Mouse (Mus musculus) stomach, postnatal 0 days (tissue): ENCODE results near the gene Actr1a. TPM values are rescaled to one million over a fixed set of nuclear protein-coding genes. Genes with fewer than 3 reads are reported as not detected.
A peak's percentile ranks its signal among the peaks of the same experiment; 100 is the strongest.

ENCODE experiments used
- ATAC-seq: fragments of 200-750 bp; cut with Nextera tagmentation; 2 replicates; pipeline ENCODE4 v1.8.0; 2017; ENCODE audit not compliant: low FRiP score, low TSS enrichment
- DNase-seq: peaks from one replicate; pipeline ENCODE4 v3.0.0-alpha.2; 2016; ENCODE audit warnings: low spot score
- H3K27ac ChIP-seq: fragments of 300-500 bp; sonication (generic); replicated peaks from 2 replicates; pipeline ENCODE4 v1.5.1; 2014; ENCODE audit warnings: mild to moderate bottlenecking, control low read depth
- H3K27me3 ChIP-seq: fragments of 300-500 bp; sonication (generic); 2 replicates; pipeline ENCODE4 v1.6.1; 2014; ENCODE audit warnings: low read length; ENCODE audit not compliant: control insufficient read depth, insufficient read depth
- H3K36me3 ChIP-seq: fragments of 300-500 bp; sonication (generic); 2 replicates; pipeline ENCODE4 v1.6.1; 2014; ENCODE audit warnings: low read length, mixed read lengths; ENCODE audit not compliant: control insufficient read depth, insufficient read depth
- H3K4me1 ChIP-seq: fragments of 300-500 bp; sonication (generic); replicated peaks from 2 replicates; pipeline ENCODE4 v1.6.1; 2014; ENCODE audit warnings: antibody characterized with exemption; ENCODE audit not compliant: control insufficient read depth, insufficient read depth
- H3K4me2 ChIP-seq: fragments of 300-500 bp; sonication (generic); replicated peaks from 2 replicates; pipeline ENCODE4 v1.6.1; 2014; ENCODE audit warnings: low read depth, mild to moderate bottlenecking, control low read depth, moderate library complexity
- H3K4me3 ChIP-seq: fragments of 300-500 bp; sonication (generic); 2 replicates; pipeline ENCODE4 v1.5.1; 2014; ENCODE audit warnings: low read depth, low read length, control low read depth
- H3K9ac ChIP-seq: fragments of 300-500 bp; sonication (generic); 2 replicates; pipeline ENCODE4 v1.6.1; 2014; ENCODE audit warnings: mild to moderate bottlenecking, low read length, control low read depth, mixed read lengths
- H3K9me3 ChIP-seq: fragments of 300-500 bp; sonication (generic); 2 replicates; pipeline ENCODE4 v1.6.1; 2016; ENCODE audit warnings: low read length; ENCODE audit not compliant: control insufficient read depth
- CTCF ChIP-seq: IDR thresholded peaks from 2 replicates; pipeline ENCODE4 v1.5.1; 2016; ENCODE audit warnings: antibody characterized with exemption, low read depth, mild to moderate bottlenecking, moderate library complexity
- EP300 ChIP-seq: optimal IDR thresholded peaks from 2 replicates; pipeline ENCODE3; 2016; ENCODE audit warnings: antibody characterized with exemption
- WGBS: fragments of 180-500 bp; shearing (Covaris S2); extraction: QIAGEN DNeasy Blood & Tissue Kit; methylation state at CpG from one replicate; pipeline ENCODE4 v1.1.7; 2014; 5-methylcytosine and 5-hydroxymethylcytosine counted together
- polyA plus RNA-seq: library from polyadenylated mRNA; unstranded; fragments of >200 nt; fragmentation: Nextera tagmentation; extraction: Ambion mirVana; gene quantifications from 2 replicates; pipeline ENCODE4 v1.2.1, GENCODE M21; 2015

Gene Actr1a
- polyA plus RNA-seq, 1 experiment from 2014 or later: 90.1 TPM

DNA sequence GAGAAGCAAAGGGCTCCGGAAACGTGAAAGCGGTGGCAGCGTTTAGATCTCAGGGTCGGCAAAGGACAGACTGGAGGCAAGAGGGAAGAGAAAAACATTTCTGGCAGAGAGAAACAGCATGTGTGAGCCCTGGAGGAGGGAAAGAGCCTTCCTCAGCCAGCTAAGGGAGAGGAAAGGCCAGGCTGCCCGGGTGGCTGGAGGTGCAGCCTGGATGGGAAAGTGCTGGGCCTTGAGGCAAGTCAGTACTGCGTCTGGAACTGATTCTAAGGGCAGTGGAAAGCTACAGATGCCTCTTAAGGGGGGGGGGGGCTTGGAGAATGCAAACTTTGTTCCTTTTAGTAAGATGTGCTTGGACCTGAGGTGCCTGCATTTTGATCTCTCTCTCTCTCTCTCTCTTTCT lies 38.2 kb upstream of the Actr1a start:
- no peaks in the 10 kb centered on the region for H3K9me3 ChIP-seq
- no peak overlapping the region for H3K4me3 ChIP-seq
- ATAC-seq: no peak
- H3K27ac ChIP-seq: peak overlapping the region; percentile 70; the same call in 1 of the 2 replicates
- no peaks in the 10 kb centered on the region for H3K4me1 ChIP-seq
- 48% methylated on average over 7 of the region's 7 CpGs for WGBS
- H3K9ac ChIP-seq: no peak overlapping the region
- no peaks in the 10 kb centered on the region for H3K36me3 ChIP-seq
- TF ChIP-seq CTCF (no peak), EP300 (no peak)
- H3K27me3 ChIP-seq: no peaks in the 10 kb centered on the region
- no peak overlapping the region for H3K4me2 ChIP-seq
- no peak for DNase-seq

GRCm38 (mm10) chr19:46429250-46429649 lies 33.7 kb upstream of the Actr1a start:
- TF ChIP-seq CTCF: no peak
- TF ChIP-seq EP300: no peak
- Histone ChIP-seq H3K4me2 (no peak overlapping the region), H3K9me3 (no peaks in the 10 kb centered on the region), H3K9ac (no peak overlapping the region), H3K4me1 (no peaks in the 10 kb centered on the region), H3K27ac (no peak overlapping the region), H3K27me3 (no peaks in the 10 kb centered on the region), H3K36me3 (no peaks in the 10 kb centered on the region), H3K4me3 (no peak overlapping the region)
- ATAC-seq (no peak), DNase-seq (no peak)

GRCm38 (mm10) chr19:46426488-46426887 lies 30.9 kb upstream of the Actr1a start:
- TF ChIP-seq EP300: no peak
- TF ChIP-seq CTCF: no peak
- ATAC-seq: no peak

DNA sequence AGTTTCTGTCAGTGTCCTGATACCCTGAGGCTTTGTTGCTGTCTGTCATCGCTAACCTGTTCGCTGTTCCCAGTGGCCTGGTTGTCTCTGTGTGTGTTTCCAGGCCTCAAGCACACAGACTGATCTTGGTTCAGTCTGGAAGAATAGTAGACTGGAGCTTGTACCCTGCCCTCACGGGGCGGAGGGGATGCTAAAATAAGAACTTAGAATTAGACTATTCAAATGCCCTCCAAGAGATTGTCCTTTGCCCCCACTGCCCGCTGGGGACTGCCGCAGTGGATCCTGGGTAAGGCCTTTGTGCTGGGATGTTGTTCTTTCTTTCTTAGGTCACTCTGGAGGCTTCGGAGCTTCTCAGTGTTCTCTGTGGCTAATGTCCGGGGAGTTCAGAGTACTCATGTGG lies 29.7 kb upstream of the Actr1a start:
- ATAC-seq (no peak), DNase-seq (no peak)
- Histone ChIP-seq H3K9ac (no peak overlapping the region), H3K9me3 (no peaks in the 10 kb centered on the region), H3K4me1 (0 out of 2 replicates have a peak, but pooled peaks cover 2% of the 10 kb centered on the region), H3K4me3 (no peak overlapping the region), H3K4me2 (no peak overlapping the region), H3K36me3 (no peaks in the 10 kb centered on the region), H3K27ac (no peak overlapping the region), H3K27me3 (no peaks in the 10 kb centered on the region)
- TF ChIP-seq EP300: no peak
- no peak for TF ChIP-seq CTCF
- WGBS: 91% methylated on average over 8 of the region's 8 CpGs

More at GRCm38 (mm10) chr19:46426488-46426887, 30.9 kb upstream of the Actr1a start:
- Histone ChIP-seq H3K4me3 (no peak overlapping the region), H3K9ac (no peak overlapping the region), H3K4me2 (no peak overlapping the region), H3K27ac (no peak overlapping the region), H3K9me3 (no peaks in the 10 kb centered on the region), H3K27me3 (no peaks in the 10 kb centered on the region), H3K36me3 (no peaks in the 10 kb centered on the region), H3K4me1 (0 out of 2 replicates have a peak, but pooled peaks cover 2% of the 10 kb centered on the region)
- 72% methylated on average over 12 of the region's 12 CpGs for WGBS
- DNase-seq: no peak

DNA sequence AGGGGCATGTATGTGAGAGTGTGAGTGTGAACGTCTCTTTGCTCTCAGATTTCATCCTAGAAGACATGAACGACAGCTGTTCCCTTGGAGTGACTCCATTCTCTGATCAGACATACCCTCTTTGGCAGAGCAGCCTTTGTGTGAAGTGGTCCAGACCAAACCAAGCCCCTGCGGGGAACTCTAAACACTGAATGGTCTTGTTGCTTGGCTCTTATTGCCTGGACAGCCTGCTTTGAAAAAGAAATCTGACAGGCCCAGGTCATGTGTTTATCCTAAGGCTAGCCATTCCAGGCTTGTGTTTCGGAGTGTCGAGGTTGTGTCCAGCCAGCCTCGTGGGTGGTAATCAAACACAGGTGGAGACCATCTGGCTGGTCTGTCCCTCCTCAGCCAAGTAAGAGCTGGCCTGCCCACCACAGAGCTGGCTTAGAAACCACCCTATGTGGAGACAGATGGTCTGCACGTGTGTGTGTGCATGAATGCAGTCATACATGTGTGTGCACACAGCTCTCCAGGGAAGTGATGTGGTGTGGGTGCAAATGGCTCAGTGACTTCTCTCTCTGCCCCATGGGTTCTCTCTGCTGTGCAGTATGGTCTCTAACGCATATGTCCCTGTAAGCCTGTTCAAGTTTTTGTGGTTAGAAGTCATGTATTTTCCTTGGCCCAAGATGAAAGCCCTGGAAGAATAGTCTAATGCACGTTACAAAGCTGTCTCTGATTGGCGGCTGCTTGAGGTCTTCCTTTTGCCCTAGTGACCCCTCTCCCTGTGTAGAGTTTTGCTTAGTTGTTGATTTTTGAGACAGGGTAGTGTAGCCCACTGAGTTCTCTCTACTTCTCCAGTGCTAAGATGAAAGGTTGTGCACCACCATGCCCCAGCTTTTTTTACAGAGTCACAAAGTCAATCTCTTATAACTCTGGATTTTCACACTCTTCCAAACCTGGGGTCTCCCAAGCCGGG lies 27.1 kb upstream of the Actr1a start:
- Histone ChIP-seq H3K4me2 (no peak overlapping the region), H3K9ac (no peak overlapping the region), H3K4me3 (no peak overlapping the region), H3K27me3 (no peaks in the 10 kb centered on the region), H3K36me3 (no peaks in the 10 kb centered on the region), H3K27ac (peak overlapping the region; percentile 31), H3K4me1 (peaks cover 2% of the 10 kb centered on the region; the same call in 1 of the 2 replicates), H3K9me3 (no peaks in the 10 kb centered on the region)
- ATAC-seq (peak; percentile 69; the same call in 1 of the 2 replicates), DNase-seq (no peak)
- no peak for TF ChIP-seq EP300
- TF ChIP-seq CTCF: no peak
- 34% methylated on average over 11 of the region's 11 CpGs for WGBS

DNA sequence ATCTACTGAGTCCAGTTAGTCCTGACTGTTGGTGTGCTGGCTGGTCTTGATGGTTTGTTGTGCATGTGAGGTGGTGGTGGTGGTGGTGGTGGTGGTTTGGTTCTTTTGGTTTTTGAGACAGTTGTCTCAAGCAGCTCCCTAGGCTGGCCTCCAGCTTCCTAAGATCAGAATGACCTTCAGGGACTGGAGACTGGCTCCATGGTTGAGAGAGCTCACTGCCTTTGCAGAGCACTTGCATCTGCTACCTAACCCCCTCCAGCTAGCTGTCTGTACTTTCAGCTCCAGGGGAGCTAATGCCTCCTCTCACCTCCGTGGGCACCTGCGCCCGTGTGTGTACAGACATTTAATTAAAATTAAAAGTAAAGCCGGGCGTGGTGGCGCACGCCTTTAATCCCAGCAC lies 24.9 kb upstream of the Actr1a start:
- 89% methylated on average over 7 of the region's 7 CpGs for WGBS
- no peaks in the 10 kb centered on the region for H3K27me3 ChIP-seq
- no peaks in the 10 kb centered on the region for H3K36me3 ChIP-seq
- H3K27ac ChIP-seq: no peak overlapping the region
- H3K4me2 ChIP-seq: no peak overlapping the region
- H3K9me3 ChIP-seq: no peaks in the 10 kb centered on the region
- ATAC-seq: no peak
- H3K9ac ChIP-seq: no peak overlapping the region
- no peak overlapping the region for H3K4me3 ChIP-seq
- peaks cover 2% of the 10 kb centered on the region; the same call in 1 of the 2 replicates for H3K4me1 ChIP-seq
- no peak for DNase-seq
- no peak for TF ChIP-seq CTCF
- TF ChIP-seq EP300: no peak
